Mouse (Mus musculus) CD4-positive helper T cell, adult 2 months (primary cell): Measurements from ENCODE around the gene Arhgap24.

Experiments used
- DNase-seq: peaks from one replicate; pipeline ENCODE4 v3.0.0-alpha.2; 2012; ENCODE audit warnings: low read depth, missing footprints, low spot score

Arhgap24 gene

GRCm38 (mm10) chr5:102498747-102499146 lies 17.6 kb downstream of the Arhgap24 start:
- no peak for DNase-seq

- no peak for DNase-seq
These were observed 21.1 kb downstream of the Arhgap24 start for GRCm38 (mm10) chr5:102502333-102502732.

- no peak for DNase-seq
These were observed 21.9 kb downstream of the Arhgap24 start for GRCm38 (mm10) chr5:102503066-102503465.

- no peak for DNase-seq
These were observed 22.7 kb downstream of the Arhgap24 start for GRCm38 (mm10) chr5:102503868-102504267.

GRCm38 (mm10) chr5:102504557-102504956 lies 23.4 kb downstream of the Arhgap24 start:
- DNase-seq = no peak

GRCm38 (mm10) chr5:102508162-102508561 lies 27.0 kb downstream of the Arhgap24 start:
- no peak for DNase-seq

GRCm38 (mm10) chr5:102509381-102509780 lies 28.2 kb downstream of the Arhgap24 start:
- DNase-seq = no peak

- no peak for DNase-seq
These were observed 30.5 kb downstream of the Arhgap24 start for GRCm38 (mm10) chr5:102511651-102512050.

GRCm38 (mm10) chr5:102515496-102515895 lies 34.3 kb downstream of the Arhgap24 start:
- DNase-seq = no peak

- no peak for DNase-seq
These were observed 39.3 kb downstream of the Arhgap24 start for GRCm38 (mm10) chr5:102520506-102520905.

GRCm38 (mm10) chr5:102535311-102535710 lies 54.1 kb downstream of the Arhgap24 start:
- DNase-seq = no peak

- DNase-seq = no peak
These were observed 56.6 kb downstream of the Arhgap24 start for GRCm38 (mm10) chr5:102537819-102538218.

GRCm38 (mm10) chr5:102546296-102546695 lies 65.1 kb downstream of the Arhgap24 start:
- DNase-seq = no peak

- DNase-seq = no peak
These were observed 66.6 kb downstream of the Arhgap24 start for GRCm38 (mm10) chr5:102547786-102548185.

GRCm38 (mm10) chr5:102548382-102548781 lies 67.2 kb downstream of the Arhgap24 start:
- no peak for DNase-seq

- DNase-seq = no peak
These were observed 69.0 kb downstream of the Arhgap24 start for GRCm38 (mm10) chr5:102550211-102550610.

- no peak for DNase-seq
These were observed 69.9 kb downstream of the Arhgap24 start for GRCm38 (mm10) chr5:102550870-102551637.

- no peak for DNase-seq
These were observed 71.3 kb downstream of the Arhgap24 start for GRCm38 (mm10) chr5:102552533-102552932.

- no peak for DNase-seq
These were observed 74.8 kb downstream of the Arhgap24 start for GRCm38 (mm10) chr5:102555958-102556357.

GRCm38 (mm10) chr5:102560270-102560669 lies 79.1 kb downstream of the Arhgap24 start:
- no peak for DNase-seq

GRCm38 (mm10) chr5:102563971-102564370 lies 82.8 kb downstream of the Arhgap24 start:
- no peak for DNase-seq

GRCm38 (mm10) chr5:102568764-102569163 lies 87.6 kb downstream of the Arhgap24 start:
- DNase-seq = no peak

- no peak for DNase-seq
These were observed 90.3 kb downstream of the Arhgap24 start for GRCm38 (mm10) chr5:102571445-102571844.

GRCm38 (mm10) chr5:102576750-102577149 lies 95.6 kb downstream of the Arhgap24 start:
- no peak for DNase-seq
